Mouse (Mus musculus): ENCODE measurements at regions not wholly inside any gene's neighbourhood (a gene's known extent, or its start where the extent isn't known, plus 50 kb on each side); places are given as distances from the start of the nearest gene placed in this dataset.
A peak's percentile ranks its signal among the peaks of the same experiment; 100 is the strongest.

- no peak for DNase-seq (ENCODE audit: low spot score)
Measured at GRCm38 (mm10) chr4:73051511-73051910, 199.1 kb upstream of the Aldoart1 start.

DNA sequence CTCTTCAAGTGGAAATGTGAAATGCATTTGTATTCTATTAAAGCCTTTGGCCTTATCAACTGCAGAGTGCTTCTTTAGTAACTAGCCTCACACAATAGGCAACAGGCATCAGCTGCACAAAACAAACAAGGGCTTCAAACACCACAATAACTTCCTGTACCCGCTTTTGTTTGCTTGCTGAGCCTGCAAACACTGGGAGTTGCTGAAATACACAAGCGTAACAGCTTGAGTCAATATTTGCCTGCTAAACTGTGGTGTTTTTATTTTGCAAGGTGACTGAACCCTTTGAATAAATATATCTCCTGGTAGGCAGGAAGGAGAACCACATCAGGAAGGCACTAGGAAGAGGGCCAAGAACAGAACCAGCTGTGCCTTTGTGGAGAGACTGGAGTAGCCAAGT is 195.4 kb upstream of the Aldoart1 start:
- DNase-seq (ENCODE audit: low spot score) = peak; percentile 3

DNA sequence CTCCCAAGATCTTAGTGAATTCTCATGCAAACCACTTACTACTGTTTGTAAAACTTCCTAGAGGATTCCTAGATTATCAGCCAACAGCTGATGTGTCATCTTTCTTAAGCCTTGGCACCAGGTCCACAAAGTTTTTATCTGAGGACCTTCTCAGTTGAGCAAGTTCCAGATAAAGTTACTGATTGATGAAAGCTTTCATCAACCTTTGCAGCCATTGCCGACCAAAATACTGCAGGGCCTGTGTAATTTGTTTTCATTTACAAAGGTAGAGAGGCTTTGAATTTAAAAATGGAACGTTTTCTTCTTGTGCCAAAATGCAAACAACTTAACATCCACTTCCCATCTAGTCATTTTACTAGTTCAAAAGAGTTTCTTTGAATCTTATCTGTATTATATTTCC is 191.9 kb upstream of the Aldoart1 start:
- no peak for DNase-seq (ENCODE audit: low spot score)

- no peak for DNase-seq (ENCODE audit: low spot score)
Measured at GRCm38 (mm10) chr4:73042672-73043071, 190.2 kb upstream of the Aldoart1 start.

- DNase-seq (ENCODE audit: low spot score) = no peak
Measured at GRCm38 (mm10) chr4:73041486-73041885, 189.1 kb upstream of the Aldoart1 start.

GRCm38 (mm10) chr4:72997686-72998085 is 145.3 kb upstream of the Aldoart1 start:
- DNase-seq (ENCODE audit: low spot score) = no peak

GRCm38 (mm10) chr4:72996102-72996501 is 143.7 kb upstream of the Aldoart1 start:
- no peak for DNase-seq (ENCODE audit: low spot score)

DNA sequence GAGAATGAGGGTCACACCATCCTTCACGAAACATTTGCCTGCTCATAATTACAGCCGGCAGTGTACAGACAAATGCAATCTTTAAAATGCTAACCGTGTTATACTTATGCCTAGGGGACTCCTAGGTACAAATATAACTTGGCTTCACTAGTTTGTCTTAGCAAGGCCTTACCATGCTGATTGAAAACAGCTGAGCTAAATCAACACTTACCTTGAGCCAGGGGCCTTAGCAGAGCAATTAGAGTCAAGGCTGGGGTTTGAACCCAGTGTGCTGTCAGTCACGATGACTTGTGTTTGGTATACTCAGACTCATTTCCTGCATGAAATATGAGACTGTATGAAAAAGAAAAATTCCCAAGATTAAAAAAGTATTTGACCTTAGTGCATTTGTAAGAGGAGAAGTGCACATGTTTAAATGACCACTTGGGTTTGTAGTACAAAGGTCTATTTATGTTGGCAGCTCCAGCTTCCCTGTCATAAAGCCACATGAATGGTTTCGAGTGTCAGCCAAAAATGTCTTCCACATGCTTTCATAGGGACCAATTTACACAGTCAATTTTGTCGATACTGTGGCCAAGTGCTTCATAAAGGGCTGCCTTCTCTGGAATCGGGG is 94.0 kb upstream of the Aldoart1 start:
- DNase-seq (ENCODE audit: low spot score) = no peak

- DNase-seq (ENCODE audit: low spot score) = no peak
Measured at GRCm38 (mm10) chr4:72923396-72923795, 71.0 kb upstream of the Aldoart1 start.

DNA sequence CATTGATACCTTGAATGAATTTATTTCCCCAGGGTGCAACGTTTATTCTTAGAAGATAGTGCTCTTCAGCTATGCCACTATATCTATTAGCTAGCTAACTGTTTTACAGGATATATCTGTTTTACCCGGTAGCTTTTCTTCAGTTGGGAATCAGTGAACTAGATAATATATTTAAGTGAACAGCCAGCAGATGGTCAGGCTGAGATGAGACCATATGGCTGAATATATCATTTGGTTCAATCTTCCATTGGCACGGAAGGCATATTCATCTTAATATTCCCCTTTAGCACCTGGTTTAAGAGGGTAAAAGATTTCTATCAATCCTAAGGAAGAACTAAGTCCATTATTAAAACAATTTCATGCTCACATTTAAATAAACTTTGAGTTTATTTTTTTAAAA is 62.6 kb upstream of the Aldoart1 start:
- no peak for DNase-seq (ENCODE audit: low spot score)
